Mouse (Mus musculus): ENCODE results near the gene Gemin2. TPM values are rescaled to one million over a fixed set of nuclear protein-coding genes. Genes with fewer than 3 reads are reported as not detected.
"Not testable (repeated sequence)": the region's sequence is repeated elsewhere in the genome, so short reads cannot be mapped to it uniquely, and the experiment has no call there.

Gene Gemin2
- 9.0 and 9.6 TPM in 2 replicates for total RNA-seq (2021)
- long read RNA-seq, experiment 1, transcript Gemin2-201 (10 exons, 1,588 nt) = major isoform, 6 of 12 reads
- long read RNA-seq, experiment 1, partial matches to known transcripts = 2 of 12 reads
- long read RNA-seq, experiment 1, other reads (novel, unspliced or antisense) = 4 of 12 reads
- long read RNA-seq, experiment 2, transcript Gemin2-201 (10 exons, 1,588 nt) = major isoform, 5 of 11 reads
- long read RNA-seq, experiment 2, partial matches to known transcripts = 0 of 11 reads
- long read RNA-seq, experiment 2, other reads (novel, unspliced or antisense) = 6 of 11 reads

DNA sequence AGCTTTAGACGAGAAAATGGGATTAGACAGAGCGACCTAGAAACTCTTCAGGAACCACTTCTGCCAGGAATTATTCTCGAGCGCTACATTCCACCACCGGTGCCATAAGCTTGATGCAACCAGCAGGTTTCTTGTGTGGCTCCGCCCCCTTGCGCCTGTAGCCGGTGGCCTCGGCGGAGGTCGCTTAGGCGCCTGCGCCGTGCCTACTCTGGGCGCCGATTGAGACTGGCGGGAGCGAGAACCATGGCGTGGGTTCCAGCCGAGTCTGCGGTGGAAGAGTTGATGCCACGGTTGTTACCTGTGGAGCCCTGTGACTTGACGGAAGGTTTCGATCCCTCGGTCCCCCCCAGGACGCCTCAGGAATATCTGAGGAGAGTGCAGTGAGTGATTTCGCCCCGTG, at the start of gene Gemin2:
Gene Gemin2, plus strand, starts transcription at position 160 of the 400 bp plus-strand sequence.
- peak; percentile 96 for DNase-seq

DNA sequence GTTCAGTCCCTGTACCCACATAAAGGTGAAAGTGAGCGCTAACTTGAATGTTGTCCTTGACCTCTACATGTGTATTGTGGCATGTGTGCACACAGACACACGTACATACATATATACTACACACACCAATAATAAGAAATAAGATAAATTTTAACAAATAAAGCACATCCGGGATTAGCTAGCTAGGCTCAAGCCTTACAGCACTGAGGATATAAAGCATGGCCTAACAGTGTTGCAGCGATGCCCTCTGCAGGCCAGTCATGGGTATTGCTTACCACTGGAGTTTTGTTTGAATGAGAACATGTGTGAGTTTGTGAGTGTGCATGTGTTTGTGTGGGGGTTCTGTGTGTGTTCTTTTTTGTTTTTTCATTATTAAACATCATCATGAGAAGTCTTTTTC, 48.6 kb upstream of the Gemin2 start:
- DNase-seq = peak; percentile 27

GRCm38 (mm10) chr12:58976966-58977365, 36.2 kb upstream of the Gemin2 start:
- DNase-seq = peak; percentile 31

DNA sequence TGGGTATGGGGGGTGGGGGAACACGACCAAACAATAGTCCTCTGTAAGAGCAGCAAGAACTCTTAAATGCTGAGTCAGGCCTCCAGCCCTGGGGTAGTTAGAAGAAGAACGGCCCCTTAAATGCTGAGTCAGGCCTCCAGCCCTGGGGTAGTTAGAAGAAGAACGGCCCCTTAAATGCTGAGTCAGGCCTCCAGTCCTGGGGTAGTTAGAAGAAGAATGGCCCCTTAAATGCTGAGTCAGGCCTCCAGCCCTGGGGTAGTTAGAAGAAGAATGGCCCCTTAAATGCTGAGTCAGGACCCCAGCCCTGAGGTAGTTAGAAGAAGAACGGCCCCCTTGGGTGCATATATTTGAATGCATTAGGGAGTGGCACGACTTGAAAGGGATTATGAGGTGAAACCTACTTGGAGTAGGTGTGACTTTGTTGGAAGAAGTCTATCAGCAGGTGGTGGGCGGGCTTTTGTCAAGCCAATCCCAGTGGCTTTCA, 32.0 kb upstream of the Gemin2 start:
- DNase-seq = not testable (repeated sequence)

- peak; percentile 50 for DNase-seq
These were observed 27.4 kb upstream of the Gemin2 start for GRCm38 (mm10) chr12:58985766-58986165.

- peak; percentile 24 for DNase-seq
These were observed 2.7 kb upstream of the Gemin2 start for GRCm38 (mm10) chr12:59010482-59010881.

GRCm38 (mm10) chr12:59011275-59011843, 1.8 kb upstream of the Gemin2 start:
- DNase-seq = no peak

DNA sequence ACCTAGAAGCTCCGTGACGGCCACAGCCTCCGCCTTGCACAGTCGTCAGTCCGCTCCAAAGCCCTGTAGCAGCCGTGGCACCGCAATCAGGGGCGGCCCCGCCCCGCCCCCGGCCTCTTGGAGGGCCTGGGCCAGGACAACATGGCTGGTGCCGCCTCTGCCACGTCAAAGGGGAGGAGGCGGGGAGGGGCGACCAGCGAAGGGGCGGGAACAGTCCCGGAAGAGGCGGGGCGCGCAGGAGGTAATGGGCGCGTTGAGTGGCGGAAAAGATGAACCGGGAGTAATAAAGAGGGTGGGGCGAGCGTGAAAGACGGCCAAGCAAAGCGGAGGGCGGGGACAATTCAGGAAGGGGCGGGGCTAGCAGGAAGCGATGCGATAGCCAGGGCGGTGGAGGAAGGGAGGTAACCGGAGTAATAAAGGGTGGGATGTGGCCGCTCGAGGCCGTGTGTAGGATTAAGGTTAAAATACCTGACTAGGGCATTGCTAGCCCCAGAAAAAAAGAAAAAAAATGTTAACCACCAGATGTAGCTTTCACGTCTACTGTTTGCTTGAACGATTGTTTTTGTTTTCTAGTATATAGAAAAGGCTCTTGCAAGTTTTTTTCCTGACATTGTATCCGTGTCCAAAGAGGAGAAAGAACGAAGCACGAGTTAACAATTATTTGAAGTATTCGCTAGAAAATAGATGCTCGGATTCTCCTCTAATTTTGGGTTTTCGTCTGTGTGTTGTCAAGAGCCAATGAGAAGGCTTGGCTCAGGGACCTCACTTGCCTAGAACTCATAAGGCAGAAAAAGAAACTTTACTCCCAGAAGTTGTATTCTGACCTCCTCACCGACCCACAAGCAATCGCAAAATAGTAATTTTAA, 1.1 kb upstream of the Gemin2 start, which contains the start of gene Sec23a:
Gene Sec23a, minus strand, starts transcription at position 174 of the 866 bp plus-strand sequence.
- peak; percentile 99 for DNase-seq

DNA sequence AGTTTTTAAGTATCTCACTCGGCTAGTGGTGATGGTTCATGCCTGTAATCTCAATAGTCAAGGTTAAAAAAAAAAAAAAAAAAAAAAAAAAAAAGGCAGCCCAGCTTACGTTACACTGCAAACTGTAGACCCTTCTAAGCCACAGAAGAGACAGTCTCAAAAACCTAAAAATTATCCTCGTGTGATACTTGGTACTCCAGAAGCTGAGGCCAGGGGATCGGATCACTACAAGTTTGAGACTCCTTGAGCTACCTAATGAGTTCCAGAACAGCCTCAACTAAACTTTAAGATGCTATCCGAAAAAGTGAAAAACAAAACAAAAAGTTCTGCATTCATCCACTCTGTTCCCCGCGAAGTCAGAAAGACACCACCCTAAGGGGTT, 492 bp upstream of the Gemin2 start:
- DNase-seq = peak; percentile 7

GRCm38 (mm10) chr12:59017970-59018369, 4.8 kb downstream of the Gemin2 start:
- no peak for DNase-seq

- DNase-seq = no peak
These were observed 6.7 kb downstream of the Gemin2 start for GRCm38 (mm10) chr12:59019891-59020290.

GRCm38 (mm10) chr12:59021306-59021705, 8.1 kb downstream of the Gemin2 start:
- no peak for DNase-seq

DNA sequence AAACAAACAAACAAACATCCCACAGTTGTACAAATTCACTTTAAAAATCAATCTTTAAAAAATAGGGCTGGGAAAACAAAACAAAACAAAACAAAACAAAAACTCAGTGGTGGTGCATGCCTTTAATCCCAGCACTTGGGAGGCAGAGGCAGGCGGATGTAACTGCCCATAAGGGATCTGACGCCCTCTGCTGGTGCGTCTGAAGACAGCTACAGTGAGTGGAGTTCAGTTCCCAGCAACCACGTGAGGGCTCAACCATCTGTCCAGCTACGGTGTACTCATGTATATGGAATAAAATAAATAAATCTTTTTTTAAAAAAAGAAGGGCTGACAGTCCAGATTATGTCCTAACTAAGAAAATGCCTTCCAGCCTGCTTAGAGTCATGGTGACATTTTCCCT, 18.9 kb downstream of the Gemin2 start:
- no peak for DNase-seq

DNA sequence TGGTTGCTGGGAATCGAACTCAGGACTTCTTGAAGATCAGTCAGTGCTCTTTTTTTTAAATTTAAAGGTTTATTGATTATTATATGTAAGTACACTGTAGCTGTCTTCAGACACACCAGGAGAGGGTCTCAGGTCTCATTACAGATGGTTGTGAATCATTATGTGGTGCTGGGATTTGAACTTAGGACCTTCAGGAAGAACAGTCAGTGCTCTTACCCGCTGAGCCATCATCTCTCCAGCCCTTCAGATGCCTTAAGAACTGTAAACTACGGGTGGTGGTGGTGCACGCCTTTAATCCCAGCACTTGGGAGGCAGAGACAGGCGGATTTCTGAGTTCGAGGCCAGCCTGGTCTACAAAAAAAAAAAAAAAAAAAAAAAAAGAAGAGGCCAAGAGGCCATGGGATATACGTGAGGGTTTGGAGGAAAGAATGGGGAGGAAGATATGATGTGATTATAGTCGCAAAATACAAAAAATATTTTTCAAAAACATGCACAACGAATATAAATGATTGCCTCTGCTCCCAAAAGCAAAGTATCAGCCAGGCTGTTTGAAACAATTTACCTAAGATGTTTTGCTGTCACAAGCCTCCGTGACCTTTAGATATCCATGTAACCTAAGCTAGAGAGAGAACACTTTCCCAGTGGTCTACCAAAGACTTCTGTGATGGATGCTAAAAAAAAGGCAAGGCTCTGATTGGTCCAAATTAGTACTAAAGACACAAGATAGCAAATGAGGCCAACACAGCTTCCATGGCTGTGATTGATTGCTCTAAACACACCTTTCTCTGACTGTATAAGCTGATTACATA, 26.2 kb downstream of the Gemin2 start:
- no peak for DNase-seq

DNA sequence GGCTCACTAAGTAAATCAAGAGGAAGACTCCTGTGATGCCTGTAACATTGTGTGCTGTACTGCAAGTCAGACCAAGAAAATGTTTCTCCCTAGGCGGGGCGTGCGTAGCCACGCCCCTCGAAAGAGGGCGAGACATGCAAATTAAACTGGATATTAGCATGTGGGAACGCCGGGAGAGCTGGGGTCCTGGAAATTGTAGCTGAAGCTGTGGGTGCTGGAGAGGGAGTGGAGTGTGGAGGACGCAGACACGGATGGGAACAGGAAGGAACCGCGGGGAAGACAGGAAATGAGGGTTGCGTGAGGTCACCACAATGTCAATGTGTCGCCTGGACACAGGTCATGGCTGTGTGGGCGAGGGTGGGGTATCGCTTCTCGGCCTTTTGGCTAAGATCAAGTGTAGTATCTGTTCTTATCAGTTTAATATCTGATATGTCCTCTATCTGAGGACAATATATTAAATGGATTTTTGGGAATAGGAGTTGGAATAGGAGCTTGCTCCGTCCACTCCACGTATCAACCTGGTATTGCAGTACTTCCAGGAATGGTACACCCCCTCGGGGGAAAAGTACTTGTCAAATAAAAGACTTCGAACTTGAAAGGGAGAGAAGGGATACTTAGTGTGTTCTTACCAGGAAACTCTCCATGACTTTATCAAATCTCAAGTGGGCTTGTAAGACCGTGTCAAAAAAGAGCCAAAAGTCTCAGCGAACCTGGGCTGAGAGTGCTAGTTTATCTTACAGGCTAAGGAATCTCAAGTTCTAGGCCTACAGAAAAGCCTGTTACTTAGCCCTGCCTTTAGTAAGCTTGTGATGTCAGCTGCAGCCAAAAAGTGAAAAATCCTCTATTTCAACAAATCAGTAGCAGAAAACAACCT, 27.0 kb downstream of the Gemin2 start:
- peak; percentile 79 for DNase-seq

DNA sequence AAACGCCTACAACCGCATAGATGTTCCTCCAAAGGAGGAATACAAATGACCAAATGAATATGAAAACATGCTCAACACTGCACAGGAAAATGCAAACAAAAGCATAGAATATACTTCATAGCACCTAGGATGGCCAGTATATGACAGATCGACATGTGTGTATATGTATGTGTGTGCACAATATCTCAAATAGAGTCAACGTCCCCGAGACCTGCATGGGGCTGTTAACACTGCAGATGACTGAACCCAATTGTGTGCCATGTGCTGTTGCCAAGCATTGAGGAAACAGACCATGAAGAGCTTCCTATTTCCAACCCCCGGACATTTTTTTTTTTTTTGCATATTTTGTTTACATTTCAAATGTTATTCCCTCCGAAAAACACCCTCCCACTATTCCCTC, 27.7 kb downstream of the Gemin2 start:
- DNase-seq = no peak

GRCm38 (mm10) chr12:59052470-59052869, 39.3 kb downstream of the Gemin2 start:
- no peak for DNase-seq

- no peak for DNase-seq
These were observed 40.0 kb downstream of the Gemin2 start for GRCm38 (mm10) chr12:59053166-59053565.

GRCm38 (mm10) chr12:59053976-59054375, 40.8 kb downstream of the Gemin2 start:
- DNase-seq = no peak

GRCm38 (mm10) chr12:59055196-59055850, 42.1 kb downstream of the Gemin2 start:
- peak; percentile 21 for DNase-seq

Measured in adrenal gland, postnatal 14 days (tissue).